Mouse (Mus musculus) E14TG2a.4 (cell line): Measurements from ENCODE around the gene Hbb-y.

Experiments used
- CTCF ChIP-seq: conservative IDR thresholded peaks from 2 replicates; pipeline ENCODE4 v1.5.1; 2014; ENCODE audit warnings: low read length
- NANOG ChIP-seq: IDR thresholded peaks from 2 replicates; pipeline ENCODE4 v1.6.1; 2014; ENCODE audit warnings: borderline replicate concordance, low read length, mixed read lengths
- POU5F1 ChIP-seq: IDR thresholded peaks from 2 replicates; pipeline ENCODE4 v1.6.1; 2014; ENCODE audit warnings: low read length, borderline replicate concordance

DNA sequence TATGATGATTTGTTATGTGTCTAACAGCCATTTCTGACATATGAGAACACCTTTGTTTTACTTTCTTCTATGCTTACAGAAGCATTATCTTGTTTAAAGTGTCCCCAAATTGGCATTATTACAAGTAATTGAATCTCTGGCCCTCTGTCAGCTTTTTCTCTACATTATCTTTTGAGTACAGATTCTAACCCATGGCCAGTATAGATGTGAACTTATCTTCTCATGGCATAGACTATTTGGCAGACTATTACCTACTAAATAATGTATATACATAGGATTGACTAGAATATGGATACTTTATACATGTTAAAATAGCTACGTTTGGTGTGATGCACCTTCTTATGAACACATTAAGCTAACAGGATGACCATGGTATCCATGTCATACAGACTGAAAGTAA is 1.7 kb upstream of the Hbb-y start:
- no peak for TF ChIP-seq CTCF
- no peak for TF ChIP-seq NANOG
- TF ChIP-seq POU5F1, result no peak
